Mouse (Mus musculus): ENCODE data around the gene Cyp2r1.
"Not testable (repeated sequence)": the region's sequence is repeated elsewhere in the genome, so short reads cannot be mapped to it uniquely, and the experiment has no call there.

Cyp2r1 gene

GRCm38 (mm10) chr7:114562531-114563241, at the start of gene Cyp2r1:
Cyp2r1 (minus strand) TSS chr7:114562972.
- peak; percentile 85 to 89 for DNase-seq (ENCODE audit: low spot score in 2 of 2)

GRCm38 (mm10) chr7:114594391-114594790, 31.6 kb upstream of the Cyp2r1 start:
- DNase-seq (ENCODE audit: low spot score in 2 of 2): not testable (repeated sequence)

- DNase-seq (ENCODE audit: low spot score in 2 of 2): no peak
Observed at GRCm38 (mm10) chr7:114582441-114582840, 19.7 kb upstream of the Cyp2r1 start.

GRCm38 (mm10) chr7:114581200-114581599, 18.4 kb upstream of the Cyp2r1 start:
- DNase-seq (ENCODE audit: low spot score in 2 of 2): no peak

- DNase-seq (ENCODE audit: low spot score in 2 of 2): peak; percentile 44 to 55
Observed at GRCm38 (mm10) chr7:114580426-114580825, 17.7 kb upstream of the Cyp2r1 start.

- no peak for DNase-seq (ENCODE audit: low spot score in 2 of 2)
Observed at GRCm38 (mm10) chr7:114577665-114578064, 14.9 kb upstream of the Cyp2r1 start.

GRCm38 (mm10) chr7:114576931-114577330, 14.2 kb upstream of the Cyp2r1 start:
- DNase-seq (ENCODE audit: low spot score in 2 of 2): no peak

GRCm38 (mm10) chr7:114573866-114574265, 11.1 kb upstream of the Cyp2r1 start:
- DNase-seq (ENCODE audit: low spot score in 2 of 2): not testable (repeated sequence)

GRCm38 (mm10) chr7:114536179-114536578, 26.6 kb downstream of the Cyp2r1 start:
- no peak for DNase-seq (ENCODE audit: low spot score in 2 of 2)

GRCm38 (mm10) chr7:114526245-114526644, 36.5 kb downstream of the Cyp2r1 start:
- DNase-seq (ENCODE audit: low spot score in 2 of 2): no peak

- DNase-seq (ENCODE audit: low spot score in 2 of 2): no peak
Observed at GRCm38 (mm10) chr7:114520122-114520521, 42.6 kb downstream of the Cyp2r1 start.

GRCm38 (mm10) chr7:114508879-114509278, 53.9 kb downstream of the Cyp2r1 start:
- no peak for DNase-seq (ENCODE audit: low spot score in 2 of 2)
